Mouse (Mus musculus) CH12.LX (cell line): Measurements from ENCODE around the gene Tex21. TPM values are rescaled to one million over a fixed set of nuclear protein-coding genes. Genes with fewer than 3 reads are reported as not detected.

Experiments
- DNase-seq: peaks from one replicate; pipeline ENCODE4 v3.0.0-alpha.2; 2013; ENCODE audit errors: extremely low read depth
- H3K27ac ChIP-seq: 2 replicates; pipeline ENCODE4 v1.5.1; 2012; ENCODE audit warnings: low read depth, mild to moderate bottlenecking, control low read depth, moderate library complexity; ENCODE audit not compliant: insufficient read depth
- H3K27me3 ChIP-seq: replicated peaks from 2 replicates; pipeline ENCODE3; 2012; ENCODE audit warnings: inconsistent platforms
- H3K36me3 ChIP-seq, 2 experiments: replicated peaks in 1 of 2; 2 replicates each; pipeline versions ENCODE3 to v1.6.1; 2012; ENCODE audit warnings: inconsistent platforms in 1 of 2, low read length in 1 of 2, mild to moderate bottlenecking in 1 of 2, mixed read lengths in 1 of 2, moderate library complexity in 1 of 2; ENCODE audit not compliant: control insufficient read depth in 1 of 2, insufficient read depth in 1 of 2
- H3K4me1 ChIP-seq, 2 experiments: 2 replicates each; pipeline ENCODE4 v1.6.1; 2012; ENCODE audit warnings: inconsistent platforms in 1 of 2, moderate library complexity in 1 of 2; ENCODE audit not compliant: insufficient read depth in 2 of 2, control insufficient read depth in 1 of 2
- H3K4me2 ChIP-seq: 2 replicates; pipeline ENCODE4 v1.6.1; 2012; ENCODE audit warnings: low read depth, mild to moderate bottlenecking, control low read depth; ENCODE audit not compliant: poor library complexity, insufficient read depth, severe bottlenecking
- H3K4me3 ChIP-seq, 3 experiments: fragments of 150-350 bp in 1 of 3; sonication (generic) in 1 of 3; replicated peaks in 1 of 3; 2 replicates each; pipeline versions ENCODE3 to v1.5.1; 2011 to 2012; ENCODE audit warnings: low read depth in 2 of 3, low read length in 2 of 3, mild to moderate bottlenecking in 2 of 3, moderate library complexity in 2 of 3, control low read depth in 1 of 3, improper control_type of control experiment in 1 of 3, inconsistent platforms in 1 of 3, mixed read lengths in 1 of 3; ENCODE audit not compliant: poor library complexity in 1 of 3
- H3K79me2 ChIP-seq: replicated peaks from 2 replicates; pipeline ENCODE4 v1.6.1; 2012; ENCODE audit warnings: mild to moderate bottlenecking, moderate library complexity; ENCODE audit not compliant: control insufficient read depth, poor library complexity, insufficient read depth, severe bottlenecking; ENCODE audit errors: extremely low read depth
- H3K9ac ChIP-seq: 2 replicates; pipeline ENCODE4 v1.6.1; 2012; ENCODE audit warnings: low read depth, mild to moderate bottlenecking, control low read depth, moderate library complexity; ENCODE audit not compliant: insufficient read depth
- H3K9me3 ChIP-seq: replicated peaks from 2 replicates; pipeline ENCODE3; 2012; ENCODE audit warnings: low read length, inconsistent platforms, mixed read lengths
- BHLHE40 ChIP-seq: IDR thresholded peaks from 2 replicates; pipeline ENCODE4 v1.6.1; 2011; ENCODE audit warnings: mild to moderate bottlenecking, low read depth, low read length, improper control_type of control experiment
- CTCF ChIP-seq, 2 experiments: IDR thresholded peaks in 1 of 2; conservative IDR thresholded peaks in 1 of 2; 2 replicates each; pipeline ENCODE4 v1.5.1; 2011 to 2012; ENCODE audit warnings: low read depth in 2 of 2, low read length in 2 of 2, improper control_type of control experiment in 1 of 2, inconsistent platforms in 1 of 2, mild to moderate bottlenecking in 1 of 2, moderate library complexity in 1 of 2
- ELF1 ChIP-seq: IDR thresholded peaks from 2 replicates; pipeline ENCODE4 v1.6.1; 2014; ENCODE audit warnings: low read depth, mild to moderate bottlenecking, inconsistent platforms, low read length, improper control_type of control experiment
- ETS1 ChIP-seq: conservative IDR thresholded peaks from 2 replicates; pipeline ENCODE4 v1.6.1; 2012; ENCODE audit warnings: low read depth, mild to moderate bottlenecking, inconsistent platforms, low read length, improper control_type of control experiment, moderate library complexity
- HCFC1 ChIP-seq: IDR thresholded peaks from 2 replicates; pipeline ENCODE4 v1.6.1; 2012; ENCODE audit warnings: low read depth, mild to moderate bottlenecking, inconsistent platforms, low read length, improper control_type of control experiment
- IRF4 ChIP-seq: IDR thresholded peaks from 2 replicates; pipeline ENCODE4 v1.6.1; 2014; ENCODE audit warnings: low read depth, mild to moderate bottlenecking, inconsistent platforms, low read length, improper control_type of control experiment
- JUND ChIP-seq: conservative IDR thresholded peaks from 2 replicates; pipeline ENCODE4 v1.6.1; 2011; ENCODE audit warnings: low read depth, low read length, improper control_type of control experiment
- MAZ ChIP-seq: IDR thresholded peaks from 2 replicates; pipeline ENCODE4 v1.6.1; 2012; ENCODE audit warnings: low read depth, mild to moderate bottlenecking, inconsistent platforms, low read length, improper control_type of control experiment, moderate library complexity
- MEF2A ChIP-seq: IDR thresholded peaks from 2 replicates; pipeline ENCODE4 v1.6.1; 2014; ENCODE audit warnings: low read depth, mild to moderate bottlenecking, inconsistent platforms, low read length, improper control_type of control experiment, borderline replicate concordance
- MXI1 ChIP-seq: IDR thresholded peaks from 2 replicates; pipeline ENCODE4 v1.6.1; 2011; ENCODE audit warnings: mild to moderate bottlenecking, low read depth, low read length, improper control_type of control experiment
- NRF1 ChIP-seq: IDR thresholded peaks from 2 replicates; pipeline ENCODE4 v1.6.1; 2014; ENCODE audit warnings: low read depth, mild to moderate bottlenecking, inconsistent platforms, low read length, improper control_type of control experiment, moderate library complexity
- POLR2A ChIP-seq: IDR thresholded peaks from 2 replicates; pipeline ENCODE4 v1.6.1; 2011; ENCODE audit warnings: low read depth, mild to moderate bottlenecking, improper control_type of control experiment, low read length
- RAD21 ChIP-seq: IDR thresholded peaks from 2 replicates; pipeline ENCODE4 v1.6.1; 2011; ENCODE audit warnings: low read depth, mild to moderate bottlenecking, low read length, improper control_type of control experiment, moderate library complexity
- RCOR1 ChIP-seq: conservative IDR thresholded peaks from 2 replicates; pipeline ENCODE4 v1.6.1; 2012; ENCODE audit warnings: low read depth, mild to moderate bottlenecking, inconsistent platforms, low read length, improper control_type of control experiment
- SMC3 ChIP-seq: IDR thresholded peaks from 2 replicates; pipeline ENCODE4 v1.6.1; 2011; ENCODE audit warnings: low read depth, low read length, improper control_type of control experiment
- TCF12 ChIP-seq: IDR thresholded peaks from 2 replicates; pipeline ENCODE4 v1.6.1; 2014; ENCODE audit warnings: low read depth, mild to moderate bottlenecking, inconsistent platforms, low read length, improper control_type of control experiment
- USF2 ChIP-seq: conservative IDR thresholded peaks from 2 replicates; pipeline ENCODE4 v1.6.1; 2011; ENCODE audit warnings: low read depth, low read length, improper control_type of control experiment
- ZC3H11A ChIP-seq: IDR thresholded peaks from 2 replicates; pipeline ENCODE4 v1.6.1; 2012; ENCODE audit warnings: low read depth, mild to moderate bottlenecking, inconsistent platforms, low read length, improper control_type of control experiment
- ZMIZ1 ChIP-seq: IDR thresholded peaks from 2 replicates; pipeline ENCODE4 v1.6.1; 2012; ENCODE audit warnings: low read depth, mild to moderate bottlenecking, inconsistent platforms, low read length, improper control_type of control experiment
- dilution Hi-C: fragments of 300-500 bp; cut with MboI; formaldehyde crosslinking; loops from 2 replicates; pipeline ENCODE4 v1.14.3; 2020; ENCODE audit warnings: low sequenced_read_pairs; ENCODE audit not compliant: extremely low pct_unique_long_range_greater_than_20kb, extremely low pct_ligation_motif_present
- in situ Hi-C: fragments of 300-500 bp; cut with MboI; formaldehyde crosslinking; loops from 3 replicates; pipeline ENCODE4 v1.14.3; 2019; ENCODE audit warnings: low sequenced_read_pairs, low pct_ligation_motif_present, low pct_unique_long_range_greater_than_20kb, mixed read lengths
- polyA plus RNA-seq: library from polyadenylated mRNA; unstranded; fragments of >175 nt; gene quantifications from 2 replicates; pipeline ENCODE4 v1.2.1, GENCODE M21; 2012; ENCODE audit warnings: low read depth; ENCODE audit not compliant: insufficient read length
- total RNA-seq, 2 experiments: library from RNA; depleted of rRNA; stranded (reverse); fragments of 300-350 nt in 1 of 2; fragments of >200 nt in 1 of 2; gene quantifications; 2 replicates each; pipeline ENCODE4 v1.2.3; 2012 to 2014

The Tex21 gene
- total and polyA plus RNA-seq, 3 experiments: 0.11 to 0.42 (median 0.29) TPM

DNA sequence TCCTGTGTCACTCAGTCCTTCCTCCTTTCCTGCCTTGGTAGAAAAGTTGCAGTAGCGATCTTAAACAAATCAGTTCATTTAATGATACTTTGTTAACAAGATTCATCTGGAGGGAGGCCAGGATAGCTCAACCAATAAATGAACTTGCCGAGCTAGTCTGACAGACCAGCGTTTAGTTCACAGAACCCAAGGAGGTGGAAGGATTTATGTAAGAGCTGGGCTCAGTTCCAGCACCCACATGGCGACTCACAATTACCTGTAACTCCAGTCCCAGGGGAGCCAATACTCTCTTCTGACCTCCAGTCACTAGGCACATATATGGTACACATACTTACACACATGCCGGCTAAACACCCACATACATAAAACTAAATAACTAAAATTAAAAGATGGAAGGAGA lies 67.5 kb downstream of the Tex21 start:
- dilution Hi-C loops (no loop called here), in situ Hi-C loops (loop anchor here (5.0 to 25.0 kb wide), 2 partner anchors 162 to 392 kb away; no protein-coding TSS in a partner anchor)
- no peaks in the 10 kb centered on the region for H3K4me1 ChIP-seq
- H3K79me2 ChIP-seq: no peaks in the 10 kb centered on the region
- TF ChIP-seq IRF4 (no peak), USF2 (no peak), POLR2A (no peak), MXI1 (no peak), ETS1 (no peak), ZC3H11A (no peak), ELF1 (no peak), ZMIZ1 (no peak), NRF1 (no peak)
- no peaks in the 10 kb centered on the region for H3K36me3 ChIP-seq
- H3K4me3 ChIP-seq: no peak overlapping the region
- H3K4me2 ChIP-seq: no peak overlapping the region
- no peak for DNase-seq
- H3K27me3 ChIP-seq: no peaks in the 10 kb centered on the region
- no peak overlapping the region for H3K27ac ChIP-seq
- H3K9me3 ChIP-seq: no peaks in the 10 kb centered on the region
- no peak overlapping the region for H3K9ac ChIP-seq

DNA sequence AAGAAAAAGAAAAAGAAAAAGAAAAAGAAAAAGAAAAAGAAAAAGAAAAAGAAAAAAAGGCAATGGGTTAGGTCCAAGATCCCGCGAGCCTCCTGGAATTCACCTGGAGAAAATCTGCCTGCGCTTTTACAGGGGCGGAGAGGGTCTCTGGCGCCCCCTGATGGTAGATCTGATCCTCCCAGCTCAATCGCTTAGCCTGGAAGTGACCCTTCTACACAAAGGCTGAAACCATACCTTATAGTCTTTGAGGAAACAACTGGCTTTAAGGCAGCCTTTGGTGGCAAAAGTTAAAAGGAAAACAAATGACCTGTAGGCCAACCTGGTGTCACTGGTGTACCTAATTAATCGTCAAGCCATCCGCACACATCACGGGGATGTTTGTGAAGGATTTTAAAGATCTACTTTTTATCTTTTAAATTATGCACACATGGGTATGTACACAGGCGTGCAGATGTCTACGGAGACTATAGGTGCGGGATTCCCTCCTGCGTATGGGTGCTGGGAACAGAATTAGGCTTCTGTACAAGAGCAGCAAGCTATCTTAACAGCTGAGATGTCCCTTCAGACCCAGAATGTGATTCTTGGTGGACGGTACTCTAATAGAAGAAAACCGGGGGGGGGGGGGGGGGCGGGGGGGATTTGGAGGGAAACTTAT lies 68.6 kb downstream of the Tex21 start:
- dilution Hi-C loops: no loop called here
- H3K4me3 ChIP-seq: no peak overlapping the region
- H3K9me3 ChIP-seq: no peaks in the 10 kb centered on the region
- TF ChIP-seq POLR2A (no peak), MXI1 (0 out of 2 replicates have a peak, but pooled peaks have one; percentile 31), RCOR1 (no peak), NRF1 (no peak), CTCF (conservative IDR thresholded peaks at IDR 0.05 in 1 of 2, IDR thresholded peaks at IDR 0.05 in 1 of 2; ENCODE audit: low read depth in 2 of 2, low read length in 2 of 2) (peak; percentile 60 to 88; a peak in 3 of 4 replicates), MEF2A (no peak), HCFC1 (no peak), TCF12 (0 out of 2 replicates have a peak, but pooled peaks have one; percentile 27), SMC3 (peak; percentile 74), JUND (no peak), IRF4 (0 out of 2 replicates have a peak, but pooled peaks have one; percentile 28), MAZ (no peak), RAD21 (peak; percentile 65), ZC3H11A (no peak), ZMIZ1 (no peak), BHLHE40 (no peak), USF2 (no peak)
- in situ Hi-C loops: loop anchor here (5.0 to 25.0 kb wide), 2 partner anchors 161 to 391 kb away; no protein-coding TSS in a partner anchor
- H3K27ac ChIP-seq: no peak overlapping the region
- no peaks in the 10 kb centered on the region for H3K27me3 ChIP-seq
- peak; percentile 54 for DNase-seq
- H3K4me1 ChIP-seq: no peaks in the 10 kb centered on the region
- no peak overlapping the region for H3K9ac ChIP-seq
- H3K36me3 ChIP-seq: no peaks in the 10 kb centered on the region
- H3K79me2 ChIP-seq: no peaks in the 10 kb centered on the region
- H3K4me2 ChIP-seq: peak overlapping the region; percentile 92
